ENCODE assay signal across 9 mouse cellular contexts in genomic region chr10:25111636-25112422, GRCm38 (mm10).
DNase-seq lines count a peak whose midpoint lies in the region; ATAC-seq and TF ChIP-seq lines count a peak whose summit lies in the region.
"Had no signal": no experiment of that assay in that cellular context is flagged by ENCODE, and none has a peak within 500 bp of the region (broad histone marks: within the 10 kb centered on the region; RNA-seq: fewer than 3 reads in every experiment).

No protein-coding gene starts in this region.

- no peak for TF ChIP-seq EP300 in heart, adult 2 months (IDR thresholded peaks at IDR 0.05; ENCODE audit: insufficient read depth, low read depth, low read length)

- H3K36me3 ChIP-seq in heart, embryonic 13.5 days = no peaks in the 10 kb centered on the region
- H3K36me3 ChIP-seq in heart, adult 2 months (ENCODE audit: control insufficient read depth, insufficient read depth, low read length) = no peaks in the 10 kb centered on the region
- no peaks in the 10 kb centered on the region for H3K36me3 ChIP-seq in embryonic facial prominence, embryonic 14.5 days (ENCODE audit: control insufficient read depth, insufficient read depth, low read length)
- H3K36me3 ChIP-seq: limb, embryonic 15.5 days had no signal

- DNase-seq in heart, adult 2 months = no peak
- DNase-seq in embryonic facial prominence, embryonic 14.5 days (ENCODE audit: low spot score) = peak; percentile 48
- peak; percentile 41 to 84 for DNase-seq in left cerebral cortex, postnatal 10 days (ENCODE audit: extremely low spot score in 1 of 2, low spot score in 2 of 2)
- DNase-seq in right cerebral cortex, postnatal 10 days (ENCODE audit: low spot score in 2 of 2) = peak; percentile 46 to 67
- DNase-seq in heart, postnatal 36 days = no peak
- no peak for DNase-seq in kidney, postnatal 14 days

- no peak overlapping the region for H3K4me3 ChIP-seq in heart, embryonic 13.5 days
- H3K4me3 ChIP-seq in heart, adult 2 months = no peak overlapping the region
- H3K4me3 ChIP-seq in embryonic facial prominence, embryonic 14.5 days (ENCODE audit: low read depth, low read length) = no peak overlapping the region
- H3K4me3 ChIP-seq: limb, embryonic 15.5 days had no signal

- no peak for ATAC-seq in heart, embryonic 13.5 days (ENCODE audit: extremely low read depth, insufficient number of reproducible peaks, low FRiP score, low TSS enrichment)
- ATAC-seq in embryonic facial prominence, embryonic 14.5 days (ENCODE audit: low read depth) = peak; percentile 75; the same call in 1 of the 2 replicates
- ATAC-seq in erythroid progenitor cell, adult 5-6 weeks (replicated peaks; ENCODE audit: low FRiP score, poor library complexity, severe bottlenecking) = no peak

- no peaks in the 10 kb centered on the region for H3K79me2 ChIP-seq in heart, adult 2 months (replicated peaks; ENCODE audit: control insufficient read depth, insufficient read depth, low read length)

- no peak overlapping the region for H3K9ac ChIP-seq in heart, embryonic 13.5 days
- H3K9ac ChIP-seq in heart, adult 2 months (ENCODE audit: low read depth, low read length) = no peak overlapping the region
- H3K9ac ChIP-seq in embryonic facial prominence, embryonic 14.5 days (ENCODE audit: low read depth, low read length) = no peak overlapping the region
- H3K9ac ChIP-seq: limb, embryonic 15.5 days had no signal

- intact Hi-C loops in heart, adult 2 months (cut with DNase I) = no loop called here
- intact Hi-C loops in left cerebral cortex, postnatal 10 days (cut with DNase I) = no loop called here
- intact Hi-C loops in heart, postnatal 36 days (cut with DNase I) = no loop called here

- WGBS in heart, embryonic 13.5 days = 13% methylated on average over 11 of the region's 11 CpGs
- 15% methylated on average over 11 of the region's 11 CpGs for WGBS in heart, adult 2 months
- WGBS in embryonic facial prominence, embryonic 14.5 days = 16% methylated on average over 11 of the region's 11 CpGs

- H3K9me3 ChIP-seq in heart, embryonic 13.5 days = no peaks in the 10 kb centered on the region
- no peaks in the 10 kb centered on the region for H3K9me3 ChIP-seq in embryonic facial prominence, embryonic 14.5 days (ENCODE audit: control insufficient read depth, low read length)
- H3K9me3 ChIP-seq: limb, embryonic 15.5 days had no signal

- H3K4me1 ChIP-seq in heart, embryonic 13.5 days = peaks cover 14% of the 10 kb centered on the region
- H3K4me1 ChIP-seq in heart, adult 2 months (ENCODE audit: control insufficient read depth, insufficient read depth, low read length) = no peaks in the 10 kb centered on the region
- H3K4me1 ChIP-seq in embryonic facial prominence, embryonic 14.5 days (ENCODE audit: control insufficient read depth, insufficient read depth, low read length) = no peaks in the 10 kb centered on the region
- H3K4me1 ChIP-seq: limb, embryonic 15.5 days had no signal

- TF ChIP-seq POLR2A in heart, adult 2 months (IDR thresholded peaks at IDR 0.05; ENCODE audit: insufficient read depth, low read depth, low read length) = no peak

- H3K27ac ChIP-seq in heart, embryonic 13.5 days (replicated peaks) = no peak overlapping the region
- no peak overlapping the region for H3K27ac ChIP-seq in heart, adult 2 months
- no peak overlapping the region for H3K27ac ChIP-seq in embryonic facial prominence, embryonic 14.5 days (replicated peaks; ENCODE audit: low read depth, low read length)
- H3K27ac ChIP-seq: limb, embryonic 15.5 days had no signal

- peak overlapping the region; percentile 5; the same call in 1 of the 2 replicates for H3K4me2 ChIP-seq in heart, embryonic 13.5 days
- H3K4me2 ChIP-seq in embryonic facial prominence, embryonic 14.5 days (ENCODE audit: low read depth, low read length) = no peak overlapping the region
- H3K4me2 ChIP-seq: limb, embryonic 15.5 days had no signal

- no peak for TF ChIP-seq CTCF in heart, adult 2 months (IDR thresholded peaks at IDR 0.05)

- no peaks in the 10 kb centered on the region for H3K27me3 ChIP-seq in heart, embryonic 13.5 days (replicated peaks)
- H3K27me3 ChIP-seq in heart, adult 2 months (ENCODE audit: control insufficient read depth, insufficient read depth, low read length) = no peaks in the 10 kb centered on the region
- H3K27me3 ChIP-seq in embryonic facial prominence, embryonic 14.5 days (replicated peaks; ENCODE audit: control insufficient read depth, insufficient read depth, low read length) = no peaks in the 10 kb centered on the region
- H3K27me3 ChIP-seq: limb, embryonic 15.5 days had no signal

Comparison
In these comparisons a context has a peak if more than half of its experiments do, and no peak if none do; other contexts are left out.
1. DNase-seq: peak in embryonic facial prominence, embryonic 14.5 days (single experiment), left cerebral cortex, postnatal 10 days (2 of 2) and right cerebral cortex, postnatal 10 days (2 of 2); none in heart, adult 2 months (0 of 2), heart, postnatal 36 days (0 of 2) and kidney, postnatal 14 days (single experiment).